Mouse (Mus musculus): ENCODE measurements around the gene Dffa. TPM values are rescaled to one million over a fixed set of nuclear protein-coding genes. Genes with fewer than 3 reads are reported as not detected.

Dffa gene
- polyA plus RNA-seq, 1 experiment from 2014 or later = 25.0 TPM

DNA sequence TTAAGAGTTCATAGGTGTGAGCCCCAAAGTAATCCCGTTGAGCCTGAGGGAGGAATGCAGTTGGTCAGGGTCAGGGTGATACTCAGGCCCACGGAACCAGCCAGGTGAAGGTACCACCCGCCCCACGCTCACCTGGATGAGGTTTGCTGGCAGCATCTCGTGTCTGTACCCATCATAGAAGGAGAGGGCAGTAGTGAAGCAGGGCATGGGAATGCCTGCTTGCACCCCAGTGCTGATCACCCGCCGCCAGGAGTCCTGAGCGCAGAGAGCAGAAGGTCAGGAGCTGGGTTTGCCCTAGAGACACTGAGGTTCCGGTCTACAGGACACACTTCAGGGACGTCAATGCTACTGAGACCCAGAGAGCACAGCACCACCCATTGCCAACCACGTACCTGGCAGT lies 46.8 kb downstream of the Dffa start:
- Histone ChIP-seq H3K4me1 (no peaks in the 10 kb centered on the region), H3K4me3 (no peak overlapping the region), H3K9ac (replicated peaks) (no peak overlapping the region), H3K27me3 (no peaks in the 10 kb centered on the region), H3K27ac (replicated peaks) (no peak overlapping the region), H3K36me3 (peaks cover 60% of the 10 kb centered on the region), H3K9me3 (no peaks in the 10 kb centered on the region), H3K4me2 (replicated peaks) (no peak overlapping the region)
- no peak for ATAC-seq (replicated peaks)
- 92% methylated on average over 11 of the region's 11 CpGs for WGBS

DNA sequence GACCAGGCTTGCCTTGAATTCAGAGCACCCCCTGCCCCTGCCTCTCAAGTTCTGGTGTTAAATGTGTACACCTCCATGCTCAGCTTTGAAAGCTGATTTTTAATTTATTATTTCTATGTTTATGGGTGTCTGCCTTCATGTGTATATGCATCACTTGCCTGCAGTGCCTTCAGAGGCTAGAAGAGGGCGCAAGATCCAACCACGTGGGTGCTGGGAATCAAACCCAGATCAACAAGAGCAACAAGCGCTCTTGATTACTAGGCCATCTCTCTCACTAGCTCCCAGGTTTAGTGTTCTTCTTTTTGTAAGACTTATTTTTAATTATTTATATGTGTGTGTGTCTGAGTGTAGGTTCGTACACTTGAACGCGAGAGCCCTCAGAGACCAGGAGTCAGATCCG lies 50.9 kb downstream of the Dffa start:
- Histone ChIP-seq H3K9me3 (no peaks in the 10 kb centered on the region), H3K27me3 (no peaks in the 10 kb centered on the region), H3K9ac (replicated peaks) (no peak overlapping the region), H3K4me1 (no peaks in the 10 kb centered on the region), H3K27ac (replicated peaks) (no peak overlapping the region), H3K4me2 (replicated peaks) (no peak overlapping the region), H3K36me3 (peaks cover 87% of the 10 kb centered on the region), H3K4me3 (no peak overlapping the region)
- ATAC-seq (replicated peaks) = no peak
- over 99% methylated on average over 7 of the region's 7 CpGs for WGBS

DNA sequence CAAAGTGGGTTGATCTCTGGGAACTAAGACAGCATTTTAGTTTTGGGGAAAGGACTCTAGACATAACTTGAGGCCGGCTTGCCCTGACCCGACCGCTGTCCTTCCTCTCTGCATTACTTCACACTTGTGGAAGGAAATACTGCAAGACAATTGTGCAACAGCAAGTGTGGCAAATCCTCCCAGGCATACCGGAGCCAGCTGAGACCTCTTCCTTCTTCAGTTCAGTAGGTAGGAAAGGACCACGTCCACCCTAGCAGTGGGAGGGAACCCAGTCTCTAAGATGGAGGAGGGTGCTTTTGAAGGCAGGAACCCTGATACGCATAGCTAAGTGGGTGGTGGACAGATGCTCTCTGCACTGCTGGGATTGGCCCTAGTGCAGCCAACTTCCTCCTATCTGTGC lies 51.8 kb downstream of the Dffa start:
- H3K9me3 ChIP-seq = no peaks in the 10 kb centered on the region
- H3K4me1 ChIP-seq = no peaks in the 10 kb centered on the region
- H3K27ac ChIP-seq (replicated peaks) = no peak overlapping the region
- ATAC-seq (replicated peaks) = no peak
- peaks cover 85% of the 10 kb centered on the region for H3K36me3 ChIP-seq
- H3K27me3 ChIP-seq = no peaks in the 10 kb centered on the region
- no peak overlapping the region for H3K4me3 ChIP-seq
- no peak overlapping the region for H3K9ac ChIP-seq (replicated peaks)
- H3K4me2 ChIP-seq (replicated peaks) = no peak overlapping the region
- 90% methylated on average over 6 of the region's 6 CpGs for WGBS

DNA sequence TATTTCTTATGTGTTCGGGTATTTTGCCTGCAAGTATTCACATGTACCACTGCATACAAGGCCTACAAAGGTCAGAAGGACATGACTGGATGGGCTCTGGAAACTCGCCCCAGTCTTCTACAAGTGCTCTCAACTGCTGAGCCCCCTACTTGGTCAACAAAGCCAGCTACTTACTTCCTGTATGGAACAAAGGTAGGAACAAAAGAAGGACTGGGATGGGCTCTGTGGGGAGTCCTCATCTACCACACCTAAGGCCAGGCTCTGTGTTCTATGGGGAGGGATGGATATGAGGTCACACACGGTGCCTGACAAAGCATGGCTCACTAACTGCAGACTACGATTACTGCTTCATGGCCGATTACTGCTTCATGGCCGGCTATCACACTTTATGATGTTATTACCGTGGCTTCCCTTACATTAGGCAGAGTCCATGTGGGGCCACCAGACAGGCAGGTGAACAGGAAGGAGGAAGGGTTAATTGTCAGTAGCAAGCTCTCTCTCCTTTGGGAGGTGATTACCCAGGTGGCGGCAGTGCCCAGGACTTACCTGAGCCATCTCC lies 53.5 kb downstream of the Dffa start:
- WGBS = 90% methylated on average over 8 of the region's 8 CpGs

DNA sequence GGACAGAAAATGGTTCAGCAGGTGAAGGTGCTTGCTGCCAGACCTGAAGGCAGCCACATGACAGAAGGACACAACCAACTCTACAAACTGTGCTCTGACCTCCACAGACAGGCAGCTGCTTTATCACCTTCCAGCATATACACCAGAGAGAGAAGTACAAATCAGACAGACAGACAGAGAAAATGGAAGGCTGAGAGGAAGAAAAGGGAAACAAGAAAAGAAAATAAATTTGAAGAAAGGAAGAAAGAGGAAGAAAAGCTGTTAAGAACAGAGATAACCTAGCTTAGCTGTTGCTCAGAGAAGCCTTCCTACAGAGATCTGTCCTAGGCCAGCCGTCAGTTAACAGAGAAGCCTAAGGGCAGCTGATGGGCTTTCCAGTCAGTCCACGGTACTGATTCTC lies 55.3 kb downstream of the Dffa start:
- WGBS = 92% methylated on average over 2 of the region's 2 CpGs
- no peaks in the 10 kb centered on the region for H3K27me3 ChIP-seq
- H3K36me3 ChIP-seq = peaks cover 67% of the 10 kb centered on the region
- H3K9ac ChIP-seq (replicated peaks) = no peak overlapping the region
- no peaks in the 10 kb centered on the region for H3K4me1 ChIP-seq
- ATAC-seq (replicated peaks) = no peak
- no peaks in the 10 kb centered on the region for H3K9me3 ChIP-seq
- no peak overlapping the region for H3K4me3 ChIP-seq
- H3K4me2 ChIP-seq (replicated peaks) = no peak overlapping the region
- no peak overlapping the region for H3K27ac ChIP-seq (replicated peaks)

More for the DNA sequence above, 53.5 kb downstream of the Dffa start:
- H3K27ac ChIP-seq (replicated peaks) = no peak overlapping the region
- no peak overlapping the region for H3K9ac ChIP-seq (replicated peaks)
- H3K4me3 ChIP-seq = no peak overlapping the region
- H3K27me3 ChIP-seq = no peaks in the 10 kb centered on the region
- no peaks in the 10 kb centered on the region for H3K4me1 ChIP-seq
- no peaks in the 10 kb centered on the region for H3K9me3 ChIP-seq
- H3K36me3 ChIP-seq = peaks cover 79% of the 10 kb centered on the region
- no peak for ATAC-seq (replicated peaks)
- H3K4me2 ChIP-seq (replicated peaks) = no peak overlapping the region

DNA sequence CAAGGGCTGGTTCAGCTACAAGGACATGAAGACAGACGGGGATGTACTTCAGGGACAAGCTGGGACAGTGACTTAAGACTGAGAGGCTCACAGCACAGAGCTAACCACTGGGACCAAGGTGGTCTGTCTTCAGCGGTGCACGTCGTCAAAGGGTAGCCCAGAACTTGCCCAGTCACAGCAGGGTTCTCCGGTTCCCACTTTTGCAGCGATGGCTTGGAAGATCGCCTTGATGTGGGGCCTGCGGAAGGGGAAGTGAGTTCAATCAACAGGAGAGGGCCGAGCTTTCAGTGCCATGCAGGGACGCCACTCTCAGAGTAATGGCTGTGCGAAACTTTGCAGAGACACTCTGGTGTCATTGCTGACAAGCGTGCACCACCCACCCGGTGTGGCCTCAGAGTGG lies 55.9 kb downstream of the Dffa start:
- H3K4me2 ChIP-seq (replicated peaks) = no peak overlapping the region
- ATAC-seq (replicated peaks) = no peak

DNA sequence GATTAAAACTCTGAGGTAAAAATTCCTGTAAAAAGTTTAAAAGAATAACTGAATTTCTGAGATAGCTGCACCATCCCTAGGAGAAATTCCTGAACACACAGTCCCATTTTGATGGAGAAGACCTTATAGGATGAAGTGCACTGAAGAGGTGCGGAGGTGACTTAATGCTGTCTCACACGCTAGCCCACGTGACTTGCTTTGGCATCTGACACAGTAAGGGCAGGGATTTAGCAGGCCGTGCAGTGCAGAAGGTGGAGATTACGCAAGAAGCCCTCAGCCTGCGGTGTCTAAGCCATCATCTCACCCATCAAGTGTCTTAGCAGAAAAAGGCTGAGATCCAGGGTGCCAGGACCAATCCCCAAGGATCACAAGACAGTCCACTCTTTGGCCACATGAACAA lies 57.2 kb downstream of the Dffa start:
- no peaks in the 10 kb centered on the region for H3K9me3 ChIP-seq
- no peak overlapping the region for H3K4me2 ChIP-seq (replicated peaks)
- peaks cover 48% of the 10 kb centered on the region for H3K36me3 ChIP-seq
- H3K4me1 ChIP-seq = peaks cover 14% of the 10 kb centered on the region
- H3K9ac ChIP-seq (replicated peaks) = no peak overlapping the region
- H3K4me3 ChIP-seq = no peak overlapping the region
- 95% methylated on average over 6 of the region's 6 CpGs for WGBS
- no peaks in the 10 kb centered on the region for H3K27me3 ChIP-seq
- no peak overlapping the region for H3K27ac ChIP-seq (replicated peaks)
- ATAC-seq (replicated peaks) = no peak

More for the DNA sequence above, 55.9 kb downstream of the Dffa start:
- Histone ChIP-seq H3K9ac (replicated peaks) (no peak overlapping the region), H3K4me1 (0 out of 2 replicates have a peak, but pooled peaks cover 1% of the 10 kb centered on the region), H3K36me3 (peaks cover 60% of the 10 kb centered on the region), H3K4me3 (no peak overlapping the region), H3K27ac (replicated peaks) (no peak overlapping the region), H3K9me3 (no peaks in the 10 kb centered on the region), H3K27me3 (no peaks in the 10 kb centered on the region)
- WGBS = 89% methylated on average over 13 of the region's 13 CpGs

DNA sequence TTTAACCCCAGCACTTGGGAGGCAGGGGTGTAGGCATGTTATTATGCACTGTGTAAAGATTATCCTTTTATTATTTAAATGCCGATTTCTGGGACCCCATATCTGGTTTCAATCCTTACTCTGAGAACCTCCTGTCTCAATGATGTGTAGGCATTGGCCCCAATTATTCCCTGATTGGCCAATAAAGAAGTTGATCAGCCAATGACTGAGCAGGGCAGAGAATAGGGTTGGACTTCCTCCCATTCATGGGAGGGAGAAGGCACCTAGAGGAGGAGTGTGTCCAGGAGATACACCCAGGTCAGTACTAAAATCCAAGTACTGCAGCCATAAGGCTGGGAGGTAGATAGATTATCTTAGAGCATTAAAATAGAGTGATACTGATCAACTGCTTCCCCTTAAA lies 59.2 kb downstream of the Dffa start:
- Histone ChIP-seq H3K4me2 (replicated peaks) (no peak overlapping the region), H3K27ac (replicated peaks) (no peak overlapping the region), H3K9ac (replicated peaks) (no peak overlapping the region), H3K9me3 (no peaks in the 10 kb centered on the region), H3K27me3 (no peaks in the 10 kb centered on the region), H3K36me3 (peaks cover 31% of the 10 kb centered on the region), H3K4me1 (peaks cover 19% of the 10 kb centered on the region), H3K4me3 (no peak overlapping the region)
- whole genome bisulfite sequencing = 35% methylated on average over 1 of the region's 1 CpGs
- no peak for ATAC-seq (replicated peaks)

DNA sequence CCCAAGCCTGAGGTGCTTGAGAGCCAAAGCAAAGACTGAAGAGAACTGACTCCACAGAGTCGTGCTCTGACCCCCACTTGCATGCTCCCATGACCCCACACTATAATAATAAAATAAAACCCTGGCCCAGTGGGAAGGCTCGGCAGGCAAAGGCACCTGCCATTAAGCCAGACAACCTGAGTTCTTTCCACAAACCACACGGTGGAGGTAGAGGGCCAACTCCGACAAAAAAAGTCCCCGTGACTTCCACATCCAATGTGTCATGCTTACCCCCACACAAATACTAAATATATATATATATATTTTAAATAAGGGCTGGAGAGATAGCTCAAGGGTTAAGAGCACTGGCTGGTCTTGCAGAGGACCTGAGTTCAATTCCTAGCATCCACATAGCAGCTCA lies 60.2 kb downstream of the Dffa start:
- H3K4me1 ChIP-seq = peaks cover 19% of the 10 kb centered on the region
- WGBS = 75% methylated on average over 5 of the region's 5 CpGs
- no peaks in the 10 kb centered on the region for H3K9me3 ChIP-seq
- no peak overlapping the region for H3K9ac ChIP-seq (replicated peaks)
- H3K27me3 ChIP-seq = no peaks in the 10 kb centered on the region
- H3K27ac ChIP-seq (replicated peaks) = no peak overlapping the region
- H3K4me2 ChIP-seq (replicated peaks) = no peak overlapping the region
- no peak for ATAC-seq (replicated peaks)
- H3K36me3 ChIP-seq = peaks cover 25% of the 10 kb centered on the region
- no peak overlapping the region for H3K4me3 ChIP-seq

DNA sequence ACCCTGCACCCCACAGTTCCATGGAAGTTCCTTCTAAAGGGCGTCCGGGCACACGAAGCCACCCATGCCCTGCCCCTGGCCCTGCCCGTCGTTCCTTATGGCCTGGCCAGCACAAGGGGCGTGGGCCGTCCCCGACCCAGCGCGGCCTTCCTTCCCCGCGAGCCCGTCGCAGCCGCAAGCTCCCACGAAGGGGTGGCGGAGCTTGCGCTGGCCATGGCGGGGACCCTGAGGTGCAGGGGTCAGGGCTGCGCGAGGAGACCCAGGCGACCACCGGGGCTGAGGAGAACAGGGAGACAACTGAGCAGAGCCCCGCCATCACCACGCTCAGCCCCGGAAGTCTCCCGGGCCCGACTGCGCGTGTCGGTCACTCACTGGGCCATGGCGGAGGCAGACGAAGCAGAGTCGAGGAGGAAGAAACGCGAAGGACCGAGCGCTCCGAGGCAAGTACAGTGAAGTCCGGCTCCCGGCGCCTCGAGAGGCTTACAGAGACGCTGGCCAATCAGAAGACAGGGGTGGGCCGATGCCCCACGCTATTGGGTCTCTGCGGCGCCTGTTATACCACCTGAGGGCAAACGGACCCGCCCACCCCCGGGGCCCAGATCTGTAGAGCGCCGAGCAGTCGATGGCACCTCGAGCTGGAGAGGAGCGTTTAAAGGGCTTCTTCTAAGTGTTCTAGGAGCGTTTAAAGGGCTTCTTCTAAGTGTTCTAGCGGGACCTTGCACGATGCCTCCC lies 62.4 kb downstream of the Dffa start, which contains the start of gene Pgd:
TSS of gene Pgd (minus strand) at position 557 of the 732 bp plus-strand sequence.
- Histone ChIP-seq H3K9me3 (no peaks in the 10 kb centered on the region), H3K27ac (replicated peaks) (peak within 1 kb of the TSS; percentile 66), H3K4me1 (peaks cover 19% of the 10 kb centered on the region), H3K4me3 (peak within 1 kb of the TSS; percentile 93), H3K36me3 (peaks cover 10% of the 10 kb centered on the region), H3K9ac (replicated peaks) (peak within 1 kb of the TSS; percentile 84), H3K4me2 (replicated peaks) (peak within 1 kb of the TSS; percentile 98), H3K27me3 (no peaks in the 10 kb centered on the region)
- under 1% methylated on average over 59 of the region's 59 CpGs for WGBS
- peak; percentile 100 for ATAC-seq (replicated peaks)

DNA sequence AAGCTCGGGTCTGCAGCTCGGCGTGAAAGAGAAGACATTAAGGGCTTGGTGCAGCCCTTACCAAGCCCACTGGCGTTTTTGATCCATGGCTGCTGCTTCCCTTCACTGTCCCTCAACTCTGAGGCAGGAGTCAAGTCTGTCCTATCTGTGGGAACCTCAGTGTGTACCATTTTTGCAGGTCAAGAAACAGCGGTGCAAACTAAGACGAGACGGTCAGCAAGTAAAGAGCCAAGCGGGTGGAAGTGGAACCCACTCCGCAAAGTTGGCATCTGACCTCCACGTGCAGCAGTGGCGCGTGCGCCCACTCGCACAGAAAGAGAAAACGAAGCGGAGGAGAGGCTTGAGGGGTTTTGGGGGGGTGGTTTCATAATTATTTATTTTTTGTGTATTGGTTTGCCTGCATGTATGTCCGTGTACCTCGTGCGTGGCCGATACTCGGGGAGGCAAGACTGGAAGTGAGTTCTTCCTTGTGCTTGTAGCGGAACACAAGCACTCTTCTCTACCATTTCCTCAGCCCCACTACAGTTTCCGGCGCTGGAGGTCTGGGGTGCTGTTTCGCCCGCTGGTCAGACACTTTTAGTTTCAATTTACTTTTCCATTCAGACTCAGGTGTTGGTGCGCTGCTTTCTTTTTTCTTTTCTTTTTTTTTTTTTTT lies 63.1 kb downstream of the Dffa start:
- 3% methylated on average over 27 of the region's 27 CpGs for WGBS
- Histone ChIP-seq H3K27ac (replicated peaks) (peak overlapping the region; percentile 66), H3K27me3 (no peaks in the 10 kb centered on the region)

DNA sequence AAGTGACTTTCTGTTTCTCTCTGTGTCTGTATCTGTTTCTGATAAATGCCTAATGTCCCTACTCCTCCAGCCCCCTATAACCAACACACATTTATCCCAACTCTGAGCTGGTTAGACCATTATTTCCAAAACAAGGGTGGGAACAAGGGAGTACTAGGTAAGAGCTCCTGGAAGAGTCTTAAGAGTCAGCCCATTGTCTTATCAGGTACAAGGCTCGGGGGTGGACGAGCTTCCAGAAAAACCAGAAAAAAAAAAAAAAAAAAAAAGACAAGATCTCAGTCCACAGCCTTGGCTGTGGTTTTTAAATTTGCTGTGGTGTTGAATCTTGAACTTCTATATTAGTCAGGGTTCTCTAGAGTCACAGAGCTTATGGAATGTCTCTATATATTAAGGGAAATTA lies 64.1 kb downstream of the Dffa start:
- ATAC-seq (replicated peaks) = no peak
- 73% methylated on average over 2 of the region's 2 CpGs for WGBS
- H3K4me1 ChIP-seq = peaks cover 29% of the 10 kb centered on the region
- no peak overlapping the region for H3K4me2 ChIP-seq (replicated peaks)
- 0 out of 2 replicates have a peak, but pooled peaks cover under 1% of the 10 kb centered on the region for H3K36me3 ChIP-seq
- no peaks in the 10 kb centered on the region for H3K27me3 ChIP-seq
- H3K27ac ChIP-seq (replicated peaks) = no peak overlapping the region
- no peaks in the 10 kb centered on the region for H3K9me3 ChIP-seq
- H3K4me3 ChIP-seq = no peak overlapping the region
- no peak overlapping the region for H3K9ac ChIP-seq (replicated peaks)

More for the DNA sequence above, 63.1 kb downstream of the Dffa start:
- Histone ChIP-seq H3K4me2 (replicated peaks) (peak overlapping the region; percentile 98), H3K9ac (replicated peaks) (peak overlapping the region; percentile 47), H3K4me1 (peaks cover 19% of the 10 kb centered on the region), H3K36me3 (peaks cover 7% of the 10 kb centered on the region; the same call in 1 of the 2 replicates), H3K4me3 (peak overlapping the region; percentile 93), H3K9me3 (no peaks in the 10 kb centered on the region)
- peak; percentile 66 for ATAC-seq (replicated peaks)

Data from forebrain, embryonic 15.5 days (tissue).